Mouse (Mus musculus) frontal cortex, postnatal 25 days (tissue): ENCODE measurements around the gene Gtpbp6.
"Not testable (repeated sequence)": the region's sequence is repeated elsewhere in the genome, so short reads cannot be mapped to it uniquely, and the experiment has no call there.

Experiments
- DNase-seq, 2 experiments: peaks; one replicate each; pipeline ENCODE4 v3.0.0; 2022; ENCODE audit warnings: low spot score in 2 of 2

Gene Gtpbp6

GRCm38 (mm10) chr5:110107581-110108304 lies at the start of gene Gtpbp6:
Gene Gtpbp6, minus strand, starts transcription at chr5:110108197.
- DNase-seq, result peak; percentile 85 to 88

DNA sequence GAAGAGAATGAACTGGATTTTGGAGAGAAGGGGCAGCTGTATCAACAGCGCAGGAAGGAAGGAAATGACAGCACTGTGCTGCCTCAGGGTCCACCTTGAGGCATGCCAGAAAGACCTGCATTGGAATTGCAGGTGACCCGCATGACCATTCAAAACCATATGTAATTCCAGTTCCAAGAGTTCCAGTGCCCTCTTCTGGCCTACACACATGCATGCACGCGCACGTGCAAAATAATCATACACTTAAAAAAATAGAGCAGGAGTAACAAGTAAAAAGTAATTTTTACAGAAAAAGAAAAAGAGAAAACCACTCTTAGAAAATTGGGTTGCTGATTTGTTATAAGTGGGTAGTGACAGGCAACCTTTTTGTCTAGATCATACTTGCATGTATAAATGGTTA lies 35.0 kb upstream of the Gtpbp6 start:
- no peak for DNase-seq

GRCm38 (mm10) chr5:110142309-110142708 lies 34.3 kb upstream of the Gtpbp6 start:
- no peak for DNase-seq

DNA sequence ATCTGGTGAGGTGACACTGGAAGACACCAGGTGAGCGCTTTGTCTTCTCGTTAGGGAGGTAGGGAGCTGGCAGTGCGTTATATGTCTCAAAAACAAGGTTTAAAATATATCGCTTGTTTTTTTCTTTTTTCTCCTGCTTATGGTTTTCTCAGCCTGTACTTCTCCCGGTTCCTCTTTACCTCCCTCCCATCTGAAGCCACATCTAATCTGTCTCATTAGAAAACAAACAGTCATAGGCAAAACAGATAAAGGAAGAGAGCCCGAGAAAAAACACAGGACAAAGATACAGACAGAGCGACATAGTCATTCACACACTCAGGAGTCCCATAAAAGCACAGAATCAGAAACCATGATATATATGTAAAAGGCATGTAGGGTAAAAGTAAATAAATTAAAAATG lies 32.4 kb upstream of the Gtpbp6 start:
- no peak for DNase-seq

DNA sequence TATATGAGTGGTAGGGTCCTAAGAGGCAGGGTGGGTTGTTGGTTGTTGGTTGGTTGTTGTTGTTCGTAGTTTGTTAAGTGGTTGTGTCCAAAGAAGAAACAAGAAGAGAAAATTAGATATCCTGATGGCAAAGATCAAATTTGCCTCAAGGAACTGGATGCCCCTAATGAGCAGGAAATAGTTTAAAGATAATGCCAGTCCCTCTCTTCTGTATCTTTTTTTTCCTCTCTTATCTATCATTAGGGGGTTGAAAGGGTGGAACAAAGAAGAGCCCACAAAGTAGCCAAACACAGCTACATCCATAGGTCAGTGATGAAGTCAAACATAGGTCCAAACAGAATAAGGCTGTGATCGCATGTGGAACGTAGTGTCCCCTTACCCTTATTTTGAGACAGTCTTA lies 31.3 kb upstream of the Gtpbp6 start:
- no peak for DNase-seq

- no peak for DNase-seq
Observed at GRCm38 (mm10) chr5:110137816-110138215, 29.8 kb upstream of the Gtpbp6 start.

- DNase-seq, result no peak
Observed at GRCm38 (mm10) chr5:110136087-110136464, 28.1 kb upstream of the Gtpbp6 start.

DNA sequence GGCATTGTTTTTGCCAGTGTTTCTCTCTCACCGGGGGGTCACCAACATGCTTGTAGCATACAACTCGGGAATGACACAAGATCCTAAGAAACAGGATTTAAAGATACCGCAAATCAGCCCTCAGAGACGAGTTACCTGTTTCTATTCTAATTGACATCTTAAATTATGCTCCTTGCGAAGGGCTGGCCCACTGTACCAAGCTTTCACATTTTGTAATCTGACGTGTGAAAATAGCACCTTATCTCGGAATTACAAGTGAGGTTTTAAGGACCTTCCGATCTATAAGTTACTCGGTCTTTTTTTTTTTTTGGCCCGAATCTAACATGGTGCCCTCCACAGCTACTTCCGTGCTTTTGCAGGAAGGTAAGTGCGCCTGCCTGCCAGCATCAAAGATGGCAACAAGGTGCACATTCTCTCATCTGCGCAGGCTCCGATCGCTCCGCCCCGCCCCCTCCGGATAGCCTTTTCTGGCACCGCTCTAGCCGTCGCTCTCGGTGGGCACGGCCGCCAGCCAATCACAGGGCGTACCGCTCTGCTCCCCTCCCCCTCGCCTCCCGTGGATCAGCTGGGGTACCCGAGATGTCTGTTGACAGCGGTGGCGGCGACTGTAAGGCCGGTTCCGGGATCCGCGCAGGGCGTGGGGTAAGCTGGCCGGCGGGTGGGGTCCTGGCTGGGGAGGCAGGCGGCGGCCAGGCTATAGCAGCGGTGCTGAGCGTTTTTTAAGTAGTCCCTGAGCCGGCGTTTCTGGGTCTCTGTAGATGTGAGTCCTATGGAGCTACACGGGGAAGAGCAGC lies 27.5 kb upstream of the Gtpbp6 start, which contains the start of gene Chfr:
Gene Chfr (plus strand): TSS at position 550 of the 794 bp plus-strand sequence.
- DNase-seq, result peak; percentile 99 to 100

DNA sequence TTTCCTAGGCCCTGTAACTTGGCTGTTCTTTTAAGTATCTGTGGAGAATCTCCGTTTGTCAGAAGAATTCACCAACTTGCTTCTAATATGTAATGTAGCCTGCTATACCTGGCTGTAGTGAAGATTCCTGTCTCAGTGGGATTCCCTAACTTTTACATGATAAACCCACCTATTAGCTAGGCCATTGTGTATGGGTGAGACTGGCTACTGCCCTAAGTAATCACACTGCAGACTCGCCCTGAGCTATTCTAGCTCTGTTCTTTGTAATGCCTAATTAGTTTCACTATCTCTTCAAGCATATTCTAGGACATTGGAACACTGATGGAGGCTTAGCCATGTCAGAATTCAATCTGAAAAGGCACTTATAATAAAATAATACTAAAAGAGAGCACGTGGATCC lies 14.4 kb upstream of the Gtpbp6 start:
- not testable (repeated sequence) for DNase-seq

DNA sequence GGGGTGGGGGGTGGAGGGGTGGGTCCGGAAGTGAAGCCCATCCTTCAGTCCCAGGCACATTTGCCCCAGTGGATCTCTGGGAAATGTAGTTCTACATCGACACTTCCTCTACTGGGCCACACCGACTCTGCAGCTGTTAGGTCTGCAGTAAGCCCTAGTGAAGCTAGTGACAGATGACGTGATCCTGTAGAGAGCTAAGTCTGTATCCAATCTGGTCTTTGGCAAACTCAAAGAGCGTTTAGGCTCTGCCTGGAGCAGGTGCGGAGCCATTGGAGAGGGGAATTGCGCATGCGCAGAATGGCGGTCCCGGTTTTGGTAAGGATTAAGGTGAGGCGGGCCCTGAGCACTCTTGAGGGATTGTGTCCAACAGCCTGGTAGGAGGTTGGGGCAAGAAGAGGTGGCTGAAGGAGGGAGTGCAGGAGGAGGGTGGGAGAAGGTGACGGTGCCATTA lies 2.0 kb upstream of the Gtpbp6 start, which contains the start of gene Zfp605:
Gene Zfp605 (plus strand): TSS at position 102 of the 451 bp plus-strand sequence.
- peak; percentile 92 to 94 for DNase-seq

DNA sequence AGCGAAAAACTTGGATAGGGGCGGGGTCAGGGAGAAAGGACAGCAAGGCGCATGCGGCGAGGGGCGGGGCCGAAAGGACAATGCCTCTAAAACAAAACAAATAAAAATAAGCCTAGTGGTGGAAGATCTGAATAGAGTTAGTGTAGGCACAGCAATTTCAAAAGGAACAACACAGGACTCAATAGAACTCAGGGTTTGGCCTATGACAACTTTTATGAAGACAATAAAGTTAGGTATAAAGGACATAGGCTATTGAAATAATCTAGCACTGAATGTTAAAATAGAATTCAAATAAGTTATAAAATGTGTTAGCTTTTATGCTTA lies 270 bp upstream of the Gtpbp6 start:
- no peak for DNase-seq

DNA sequence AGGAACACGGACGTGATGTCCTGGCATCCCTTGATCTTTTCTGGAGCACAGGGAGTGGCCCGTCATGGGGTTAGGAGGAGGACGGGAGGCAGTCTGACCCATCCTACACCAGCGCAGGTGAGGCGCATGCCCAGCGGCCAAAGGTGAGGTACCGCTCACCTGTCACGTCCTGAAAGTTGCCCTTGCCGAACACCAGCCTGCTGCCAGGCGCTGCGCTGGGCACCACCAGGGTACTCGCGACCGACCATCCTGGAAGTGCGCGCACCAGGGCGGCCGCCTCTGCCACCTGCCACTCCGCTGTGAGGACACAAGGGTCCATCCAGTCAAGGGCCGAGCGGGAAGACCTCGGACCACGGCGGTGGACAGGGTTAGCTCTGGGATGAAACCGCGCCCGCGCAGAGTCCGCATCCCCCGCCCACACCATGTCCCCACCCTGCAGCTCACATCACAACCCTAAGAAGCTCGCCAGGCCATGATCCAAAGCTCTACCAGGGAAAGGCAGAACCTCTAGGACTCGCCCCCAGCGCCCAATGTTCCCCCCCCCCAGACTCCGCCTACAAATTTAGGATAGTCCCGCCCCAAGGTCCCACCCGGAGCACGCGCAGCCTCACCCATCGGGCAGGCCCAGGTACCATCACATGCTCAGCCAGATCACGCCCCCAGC lies 964 bp downstream of the Gtpbp6 start:
- peak; percentile 21 to 42 for DNase-seq

GRCm38 (mm10) chr5:110106140-110106871 lies 1.7 kb downstream of the Gtpbp6 start:
- no peak for DNase-seq

GRCm38 (mm10) chr5:110104616-110105380 lies 3.2 kb downstream of the Gtpbp6 start:
- peak in 1 of 2 experiments; percentile 6 for DNase-seq

DNA sequence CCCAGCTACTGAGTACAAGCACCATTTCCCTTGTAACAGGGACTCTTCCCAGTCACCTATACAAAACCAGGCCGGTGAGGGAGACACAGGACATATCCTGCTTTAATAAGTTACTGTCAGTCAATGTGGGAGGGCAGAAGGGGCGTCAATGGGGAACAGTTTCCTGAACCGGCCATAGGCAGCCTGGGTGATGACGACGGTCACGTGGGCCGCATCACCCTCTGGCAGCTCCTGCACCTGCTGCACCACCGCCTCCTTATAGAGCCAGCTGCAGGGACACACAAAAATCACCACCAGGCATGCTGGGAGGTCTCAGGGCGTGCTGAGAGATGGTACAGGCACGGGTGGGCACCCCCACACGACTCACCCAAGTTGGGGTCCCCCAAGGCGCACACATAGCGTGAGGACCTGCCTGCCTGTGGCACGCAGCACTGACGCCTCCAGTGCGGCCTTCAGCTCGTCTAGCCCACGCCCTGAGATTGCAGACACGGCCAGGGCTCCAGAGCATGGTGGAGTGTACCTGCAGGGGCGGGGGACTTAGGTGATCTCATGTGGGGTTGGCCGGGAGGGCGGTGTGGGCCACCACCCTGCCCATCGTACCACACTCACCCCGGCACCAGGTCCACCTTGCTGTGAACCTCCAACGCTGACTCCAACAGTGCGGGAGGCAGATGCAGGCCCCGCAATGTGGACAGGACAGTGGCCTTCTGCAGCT lies 3.9 kb downstream of the Gtpbp6 start:
- no peak for DNase-seq

DNA sequence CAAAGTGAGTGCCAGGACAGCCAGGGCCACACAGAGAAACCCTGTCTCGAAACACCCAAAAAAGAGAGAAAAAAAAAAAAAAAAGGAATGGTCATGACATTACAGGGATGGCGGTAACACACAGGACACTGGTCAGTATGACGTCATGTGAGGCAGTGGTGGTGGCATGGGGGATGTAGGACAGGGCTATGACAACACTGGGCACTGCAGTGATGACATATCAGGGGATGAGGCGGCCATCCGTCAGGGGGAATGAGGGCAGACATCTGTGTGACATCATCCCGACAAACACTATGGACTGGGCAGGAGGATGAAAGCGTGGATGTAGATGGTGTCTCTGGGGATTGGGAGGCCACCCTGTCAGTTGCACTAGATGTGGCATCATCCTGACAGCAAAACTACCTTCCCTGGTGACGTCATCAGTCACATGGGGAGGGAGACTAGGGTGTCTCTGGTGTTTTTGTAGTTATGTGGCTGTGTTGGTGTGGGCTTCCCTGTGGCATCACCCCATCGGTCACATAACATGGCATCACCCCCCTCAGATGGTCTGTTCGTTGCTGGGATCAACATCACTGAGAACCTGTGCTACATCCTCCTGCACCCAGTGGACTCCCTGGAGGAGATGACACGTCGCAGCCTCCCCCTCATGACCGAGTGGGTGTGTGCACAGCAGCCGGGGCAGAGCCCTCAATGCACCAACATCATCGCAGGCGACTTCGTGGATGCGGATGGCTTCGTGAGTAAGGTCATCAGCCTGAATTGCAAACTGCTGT lies 5.0 kb downstream of the Gtpbp6 start:
- DNase-seq, result peak; percentile 11 to 16

DNA sequence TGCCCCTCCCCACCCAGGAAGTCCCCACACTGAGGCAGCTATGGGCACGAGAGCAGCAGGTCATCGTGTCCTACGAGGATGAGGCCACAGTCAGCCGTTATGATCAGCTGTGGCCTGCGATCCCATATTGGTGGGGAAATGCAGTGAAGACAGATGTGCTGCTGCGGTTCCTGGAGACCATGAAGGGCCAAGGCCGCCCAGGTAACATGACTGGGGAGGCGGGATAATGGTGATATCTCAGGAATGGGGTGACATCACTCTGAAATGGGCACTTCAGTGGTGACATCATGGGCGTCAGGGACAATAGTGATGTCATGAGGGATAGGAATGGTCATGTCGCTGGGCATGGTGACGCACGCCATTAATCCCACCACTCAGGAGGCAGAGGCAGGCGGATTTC lies 5.6 kb downstream of the Gtpbp6 start:
- DNase-seq, result no peak

- peak; percentile 48 to 59 for DNase-seq
Observed at GRCm38 (mm10) chr5:110101716-110102347, 6.2 kb downstream of the Gtpbp6 start.
